Mouse (Mus musculus): ENCODE measurements around the gene Gucy2d. TPM values are rescaled to one million over a fixed set of nuclear protein-coding genes. Genes with fewer than 3 reads are reported as not detected.

The Gucy2d gene
- polyA plus RNA-seq, 1 experiment from 2014 or later = 0.05 TPM

DNA sequence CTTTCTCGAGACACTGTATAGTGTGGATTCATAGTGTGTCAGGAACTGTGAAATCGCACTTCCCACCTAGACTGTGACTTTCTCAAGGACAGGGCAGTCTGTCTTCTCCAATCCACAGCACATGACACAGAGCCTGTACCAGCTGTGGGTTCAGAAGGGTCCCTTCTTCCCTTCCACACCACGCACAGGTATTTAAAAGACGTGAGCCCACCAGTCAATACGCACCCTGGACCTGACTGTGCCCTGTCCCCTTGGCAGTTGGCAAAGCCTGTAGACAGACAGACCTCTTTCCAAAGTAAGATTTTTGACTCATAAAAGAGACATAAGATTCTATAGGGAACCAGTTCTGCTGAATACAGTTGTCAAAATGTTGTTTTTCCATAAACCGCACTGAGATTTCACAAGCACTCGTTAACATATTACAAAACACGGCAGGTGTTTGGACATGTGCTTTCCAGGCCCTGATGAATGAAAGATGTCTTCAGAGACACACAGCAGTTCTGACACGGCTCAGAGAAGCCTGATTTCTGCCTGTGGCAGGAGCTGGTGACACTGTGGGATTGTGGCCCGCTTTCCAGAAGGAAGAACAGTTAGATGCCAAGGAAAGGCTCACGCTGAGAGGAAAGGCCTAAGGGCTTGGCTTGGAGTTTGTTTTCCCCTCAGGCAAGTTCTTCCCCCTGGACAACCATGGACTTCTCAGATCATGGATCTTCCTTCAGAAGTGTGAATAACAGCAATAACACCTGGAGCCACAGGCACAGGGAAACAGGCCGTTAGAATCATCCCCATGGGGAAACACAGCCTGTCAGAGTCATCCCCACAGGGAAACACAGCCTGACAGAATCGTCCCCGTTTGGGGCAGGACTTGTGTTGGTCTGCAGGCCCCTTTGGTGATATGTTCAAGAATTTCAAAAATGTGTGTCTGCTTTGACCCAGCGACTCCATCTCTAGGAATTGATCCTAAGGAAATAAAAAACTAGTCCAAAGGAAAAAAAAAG, 71.0 kb downstream of the Gucy2d start:
- H3K27ac ChIP-seq (ENCODE audit: low read length) = no peak overlapping the region
- no peaks in the 10 kb centered on the region for H3K9me3 ChIP-seq (replicated peaks; ENCODE audit: control insufficient read depth, low read length, poor library complexity, severe bottlenecking)
- H3K36me3 ChIP-seq (ENCODE audit: control insufficient read depth, insufficient read depth, low read length) = no peaks in the 10 kb centered on the region
- 70% methylated on average over 15 of the region's 15 CpGs for WGBS
- ATAC-seq = no peak
- no peaks in the 10 kb centered on the region for H3K4me1 ChIP-seq (ENCODE audit: control insufficient read depth, insufficient read depth, low read length)
- H3K4me2 ChIP-seq (ENCODE audit: low read length) = no peak overlapping the region
- H3K9ac ChIP-seq (ENCODE audit: low read depth, low read length) = no peak overlapping the region
- no peaks in the 10 kb centered on the region for H3K27me3 ChIP-seq (ENCODE audit: control insufficient read depth, insufficient read depth, low read depth, low read length)
- no peak overlapping the region for H3K4me3 ChIP-seq (ENCODE audit: low read depth, low read length)

DNA sequence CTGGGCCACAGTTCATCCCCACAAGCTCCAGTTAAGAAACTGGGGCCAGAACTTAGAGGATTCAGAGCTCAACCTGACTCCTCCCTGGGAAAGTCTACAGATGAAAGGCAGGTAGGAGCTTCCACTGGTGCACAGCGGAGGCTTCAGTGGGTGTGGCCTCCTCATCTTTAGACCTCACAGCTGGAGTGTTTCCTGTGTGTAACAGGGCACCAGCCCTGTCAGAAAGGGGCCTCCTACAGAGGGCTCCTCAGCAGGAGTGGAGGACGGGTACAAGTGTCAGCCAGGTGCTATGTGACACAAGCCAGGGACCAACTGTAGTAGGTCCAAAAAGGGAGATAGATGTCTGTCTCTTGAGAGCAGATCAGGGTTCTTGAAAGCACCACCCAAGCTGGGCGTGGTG, 73.0 kb downstream of the Gucy2d start:
- Histone ChIP-seq H3K4me1 (ENCODE audit: control insufficient read depth, insufficient read depth, low read length) (no peaks in the 10 kb centered on the region), H3K9me3 (replicated peaks; ENCODE audit: control insufficient read depth, low read length, poor library complexity, severe bottlenecking) (no peaks in the 10 kb centered on the region), H3K9ac (ENCODE audit: low read depth, low read length) (no peak overlapping the region), H3K27ac (ENCODE audit: low read length) (no peak overlapping the region), H3K27me3 (ENCODE audit: control insufficient read depth, insufficient read depth, low read depth, low read length) (no peaks in the 10 kb centered on the region), H3K36me3 (ENCODE audit: control insufficient read depth, insufficient read depth, low read length) (no peaks in the 10 kb centered on the region), H3K4me3 (ENCODE audit: low read depth, low read length) (no peak overlapping the region), H3K4me2 (ENCODE audit: low read length) (no peak overlapping the region)
- WGBS = 87% methylated on average over 3 of the region's 3 CpGs
- no peak for ATAC-seq

DNA sequence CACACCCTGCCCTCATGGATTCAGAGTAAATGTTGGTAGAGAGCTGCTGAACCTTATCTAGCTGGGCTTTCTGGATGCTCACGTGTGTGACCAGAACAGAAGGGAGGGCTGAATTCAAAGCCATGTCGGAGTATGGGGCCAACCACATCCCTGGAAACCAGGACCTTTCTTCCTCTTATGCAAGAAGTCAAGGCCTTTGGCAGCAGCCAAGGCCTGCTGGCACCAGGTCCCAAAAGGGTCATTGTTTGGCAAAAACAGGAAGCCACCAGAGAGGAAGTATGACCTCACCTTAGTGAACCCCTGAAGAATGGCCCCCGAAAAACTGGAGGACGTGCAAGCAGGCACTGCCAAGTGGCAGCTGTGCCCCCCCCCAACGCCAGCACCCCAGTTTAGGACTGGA, 82.4 kb downstream of the Gucy2d start:
- H3K36me3 ChIP-seq (ENCODE audit: control insufficient read depth, insufficient read depth, low read length) = no peaks in the 10 kb centered on the region
- H3K4me1 ChIP-seq (ENCODE audit: control insufficient read depth, insufficient read depth, low read length) = peaks cover 14% of the 10 kb centered on the region
- no peak for ATAC-seq
- H3K27me3 ChIP-seq (ENCODE audit: control insufficient read depth, insufficient read depth, low read depth, low read length) = no peaks in the 10 kb centered on the region
- 81% methylated on average over 5 of the region's 5 CpGs for WGBS
- H3K27ac ChIP-seq (ENCODE audit: low read length) = no peak overlapping the region
- no peak overlapping the region for H3K4me3 ChIP-seq (ENCODE audit: low read depth, low read length)
- H3K4me2 ChIP-seq (ENCODE audit: low read length) = no peak overlapping the region
- H3K9me3 ChIP-seq (replicated peaks; ENCODE audit: control insufficient read depth, low read length, poor library complexity, severe bottlenecking) = no peaks in the 10 kb centered on the region
- H3K9ac ChIP-seq (ENCODE audit: low read depth, low read length) = no peak overlapping the region

DNA sequence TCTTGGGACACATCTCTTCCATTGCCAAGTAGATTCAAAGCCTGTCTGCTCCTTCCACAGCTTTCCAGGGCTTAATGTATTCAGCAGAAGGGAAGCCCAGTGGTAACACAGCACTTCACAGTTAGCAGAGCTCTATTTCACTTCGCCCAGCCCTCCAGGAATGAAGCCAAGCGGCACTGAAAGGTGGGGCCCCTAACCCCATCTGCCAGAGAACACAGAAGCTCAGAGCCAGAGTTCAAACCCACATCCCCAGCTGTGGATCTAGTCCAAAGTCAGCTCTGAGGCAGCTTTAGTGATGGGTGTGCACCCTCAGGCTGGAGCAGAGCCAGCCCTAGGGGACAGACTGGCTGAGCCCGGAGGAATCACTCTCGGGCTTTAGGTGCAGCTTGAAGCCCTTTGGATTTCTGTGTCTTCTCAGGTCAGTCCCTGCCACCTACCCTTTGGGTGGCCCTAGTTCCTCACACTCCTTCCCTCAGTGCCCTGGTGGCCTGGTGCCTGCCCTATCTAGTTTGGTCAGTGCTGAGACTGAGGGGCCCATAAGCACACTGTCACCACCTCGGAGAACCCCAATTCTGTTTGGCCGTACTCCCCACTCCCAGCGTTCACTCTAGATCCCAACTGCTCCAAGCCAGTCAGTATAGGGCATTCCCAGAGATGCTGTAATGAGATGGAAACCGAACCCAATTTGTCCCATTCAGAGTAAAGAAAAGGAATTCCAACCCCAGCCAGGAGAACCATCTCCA, 83.0 kb downstream of the Gucy2d start:
- Histone ChIP-seq H3K9ac (ENCODE audit: low read depth, low read length) (peak overlapping the region; percentile 14; the same call in 1 of the 2 replicates), H3K4me2 (ENCODE audit: low read length) (no peak overlapping the region), H3K4me1 (ENCODE audit: control insufficient read depth, insufficient read depth, low read length) (peaks cover 14% of the 10 kb centered on the region), H3K4me3 (ENCODE audit: low read depth, low read length) (no peak overlapping the region), H3K9me3 (replicated peaks; ENCODE audit: control insufficient read depth, low read length, poor library complexity, severe bottlenecking) (no peaks in the 10 kb centered on the region), H3K27me3 (ENCODE audit: control insufficient read depth, insufficient read depth, low read depth, low read length) (no peaks in the 10 kb centered on the region), H3K36me3 (ENCODE audit: control insufficient read depth, insufficient read depth, low read length) (no peaks in the 10 kb centered on the region), H3K27ac (ENCODE audit: low read length) (peak overlapping the region; percentile 28; the same call in 1 of the 2 replicates)
- ATAC-seq = no peak
- 80% methylated on average over 8 of the region's 8 CpGs for WGBS

DNA sequence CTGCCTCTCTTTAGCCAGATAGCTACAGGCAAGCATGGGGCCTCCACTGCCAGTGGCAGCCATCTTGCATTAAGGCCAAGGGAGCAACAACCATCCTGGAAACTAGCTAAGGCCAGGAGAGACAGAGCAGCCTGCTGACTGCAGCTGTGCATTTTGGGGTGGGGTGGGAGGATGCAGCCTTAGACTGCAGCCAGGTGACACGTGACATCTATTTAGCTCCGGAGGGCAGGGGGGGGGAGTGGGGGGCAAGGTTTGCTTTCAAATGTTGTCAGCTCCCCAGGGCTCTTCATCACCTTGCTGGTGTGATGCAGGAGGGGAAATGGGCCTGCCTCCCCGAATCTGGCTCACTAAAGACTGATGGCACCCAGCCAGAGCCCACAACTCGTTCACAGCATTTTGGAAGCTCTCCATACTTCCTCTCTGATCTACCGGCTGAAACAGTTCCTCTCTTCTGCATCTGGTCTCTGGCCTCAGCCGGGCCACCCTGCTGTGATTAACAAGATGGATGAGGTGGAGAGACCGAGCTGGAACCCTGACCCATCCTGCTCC, 83.7 kb downstream of the Gucy2d start:
- H3K36me3 ChIP-seq (ENCODE audit: control insufficient read depth, insufficient read depth, low read length) = no peaks in the 10 kb centered on the region
- H3K9me3 ChIP-seq (replicated peaks; ENCODE audit: control insufficient read depth, low read length, poor library complexity, severe bottlenecking) = no peaks in the 10 kb centered on the region
- H3K4me2 ChIP-seq (ENCODE audit: low read length) = no peak overlapping the region
- 16% methylated on average over 7 of the region's 7 CpGs for whole genome bisulfite sequencing
- peak overlapping the region; percentile 28; the same call in 1 of the 2 replicates for H3K27ac ChIP-seq (ENCODE audit: low read length)
- H3K4me1 ChIP-seq (ENCODE audit: control insufficient read depth, insufficient read depth, low read length) = peaks cover 14% of the 10 kb centered on the region
- H3K9ac ChIP-seq (ENCODE audit: low read depth, low read length) = peak overlapping the region; percentile 14; the same call in 1 of the 2 replicates
- H3K27me3 ChIP-seq (ENCODE audit: control insufficient read depth, insufficient read depth, low read depth, low read length) = no peaks in the 10 kb centered on the region
- H3K4me3 ChIP-seq (ENCODE audit: low read depth, low read length) = no peak overlapping the region
- ATAC-seq = peak; percentile 32

DNA sequence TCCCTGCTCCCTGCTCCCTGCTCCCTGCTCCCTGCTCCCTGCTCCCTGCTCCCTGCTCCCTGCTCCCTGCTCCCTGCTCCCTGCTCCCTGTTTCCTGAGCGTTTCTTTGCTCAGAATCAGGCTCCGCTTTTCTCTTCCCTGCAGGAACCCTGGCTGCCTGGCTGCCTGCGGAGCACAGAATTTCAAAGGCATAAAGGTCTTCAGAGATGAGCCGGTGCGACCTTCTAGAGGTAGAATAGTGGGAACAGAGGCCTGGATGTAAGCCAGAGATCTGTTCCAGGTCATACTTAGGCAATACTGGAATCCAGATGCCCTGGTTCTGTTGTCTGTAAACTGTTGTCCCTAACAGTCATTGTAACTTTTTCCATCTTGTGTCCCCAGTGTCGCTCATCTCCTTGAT, 84.2 kb downstream of the Gucy2d start:
- ATAC-seq = no peak
- Histone ChIP-seq H3K27ac (ENCODE audit: low read length) (no peak overlapping the region), H3K4me2 (ENCODE audit: low read length) (no peak overlapping the region), H3K36me3 (ENCODE audit: control insufficient read depth, insufficient read depth, low read length) (no peaks in the 10 kb centered on the region), H3K27me3 (ENCODE audit: control insufficient read depth, insufficient read depth, low read depth, low read length) (no peaks in the 10 kb centered on the region), H3K9ac (ENCODE audit: low read depth, low read length) (no peak overlapping the region), H3K4me1 (ENCODE audit: control insufficient read depth, insufficient read depth, low read length) (peaks cover 14% of the 10 kb centered on the region), H3K9me3 (replicated peaks; ENCODE audit: control insufficient read depth, low read length, poor library complexity, severe bottlenecking) (no peaks in the 10 kb centered on the region), H3K4me3 (ENCODE audit: low read depth, low read length) (no peak overlapping the region)
- WGBS = 28% methylated on average over 6 of the region's 6 CpGs

DNA sequence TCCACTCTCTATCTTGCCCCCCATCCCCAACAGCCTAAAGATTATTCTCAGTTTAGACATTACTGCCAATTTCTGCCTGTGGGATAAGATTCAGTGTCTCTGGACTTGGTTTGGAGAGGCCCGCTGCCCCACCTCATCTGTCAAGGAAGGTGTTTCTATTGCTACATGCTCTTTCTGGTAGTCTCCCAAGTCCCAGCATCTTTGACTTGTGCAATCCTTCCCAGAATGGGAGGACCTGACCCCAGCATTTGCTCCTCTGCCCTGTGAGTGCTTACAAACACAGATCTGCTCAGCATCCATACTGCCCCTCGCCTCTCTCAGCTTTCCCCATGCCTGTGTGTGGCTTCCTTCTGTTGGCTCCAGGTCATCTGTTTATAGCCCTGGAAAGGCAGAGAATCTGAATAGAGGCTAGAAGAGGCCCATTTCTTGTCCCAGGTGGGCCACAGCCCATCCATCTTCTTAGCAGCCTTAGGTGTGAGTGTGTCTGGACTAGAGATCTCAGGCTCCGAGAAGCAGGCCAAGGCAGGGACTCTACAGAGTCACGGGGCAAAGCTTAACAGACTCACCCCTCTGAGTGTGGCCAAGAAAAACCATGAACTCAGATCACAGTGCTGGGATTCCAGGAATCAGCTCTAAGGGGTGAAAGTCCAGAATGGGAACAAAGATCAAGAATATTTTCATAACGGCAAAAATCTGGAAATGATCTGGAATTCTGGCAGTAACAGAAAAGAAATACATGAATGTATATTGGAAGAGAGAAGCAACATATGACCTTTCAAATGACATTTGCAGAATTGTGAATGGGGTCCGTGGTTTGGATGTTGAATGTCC, 84.9 kb downstream of the Gucy2d start:
- WGBS = 89% methylated on average over 6 of the region's 6 CpGs
- H3K27ac ChIP-seq (ENCODE audit: low read length) = no peak overlapping the region

More for the DNA sequence above, 84.9 kb downstream of the Gucy2d start:
- H3K36me3 ChIP-seq (ENCODE audit: control insufficient read depth, insufficient read depth, low read length) = no peaks in the 10 kb centered on the region
- ATAC-seq = no peak
- no peak overlapping the region for H3K9ac ChIP-seq (ENCODE audit: low read depth, low read length)
- no peaks in the 10 kb centered on the region for H3K9me3 ChIP-seq (replicated peaks; ENCODE audit: control insufficient read depth, low read length, poor library complexity, severe bottlenecking)
- peaks cover 14% of the 10 kb centered on the region for H3K4me1 ChIP-seq (ENCODE audit: control insufficient read depth, insufficient read depth, low read length)
- H3K27me3 ChIP-seq (ENCODE audit: control insufficient read depth, insufficient read depth, low read depth, low read length) = no peaks in the 10 kb centered on the region
- H3K4me3 ChIP-seq (ENCODE audit: low read depth, low read length) = no peak overlapping the region
- H3K4me2 ChIP-seq (ENCODE audit: low read length) = no peak overlapping the region
